8 mouse cellular contexts compared by ENCODE assay signal in the genomic region with DNA sequence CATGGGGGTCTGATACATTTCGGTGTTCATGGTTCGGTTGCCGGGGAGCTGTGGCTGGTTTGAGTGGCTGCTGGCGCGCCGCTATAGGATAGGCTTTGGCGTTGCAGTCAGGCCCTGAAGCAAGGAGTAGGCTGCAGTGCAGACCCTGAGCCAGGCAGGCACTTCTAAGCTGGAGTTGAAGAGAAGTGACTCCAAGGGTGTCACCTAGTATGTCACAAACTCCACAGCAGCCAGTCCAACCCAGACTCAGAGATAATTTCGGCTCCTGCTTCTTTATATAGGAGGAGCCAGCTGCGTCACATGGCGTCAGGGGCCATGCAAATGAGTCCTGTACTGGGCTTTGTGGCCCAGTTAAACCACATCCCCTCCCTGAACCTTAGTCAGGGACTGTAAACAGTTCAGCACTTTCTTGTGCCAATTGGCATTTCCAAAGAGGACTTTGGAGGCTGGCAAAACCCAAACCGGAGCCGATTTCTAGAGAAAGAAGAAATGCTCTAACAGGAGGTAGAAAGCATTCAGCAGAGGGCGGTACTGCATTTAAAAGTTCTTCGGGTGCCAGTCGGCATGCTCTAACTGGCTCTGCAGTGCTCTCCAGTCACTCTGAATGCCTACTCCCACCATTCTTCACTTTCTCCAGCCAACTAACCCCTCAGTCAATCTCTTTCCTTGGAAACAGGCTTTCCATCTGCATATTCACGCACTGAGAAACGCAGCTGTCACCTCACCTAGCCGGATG. TPM values are rescaled to one million over a fixed set of nuclear protein-coding genes. Genes with fewer than 3 reads are reported as not detected.
A peak's percentile ranks its signal among the peaks of the same experiment; 100 is the strongest.
DNase-seq lines count a peak whose midpoint lies in the region; ATAC-seq and TF ChIP-seq lines count a peak whose summit lies in the region.

No protein-coding gene starts in this region.

- H3K79me2 ChIP-seq in heart, adult 2 months (replicated peaks; ENCODE audit: control insufficient read depth, insufficient read depth, low read length): no peaks in the 10 kb centered on the region

- H3K9me3 ChIP-seq in embryonic facial prominence, embryonic 13.5 days: no peaks in the 10 kb centered on the region
- H3K9me3 ChIP-seq in limb, embryonic 13.5 days: no peaks in the 10 kb centered on the region
- H3K9me3 ChIP-seq in midbrain, embryonic 15.5 days: no peaks in the 10 kb centered on the region

- TF ChIP-seq EP300 in heart, adult 2 months (IDR thresholded peaks at IDR 0.05; ENCODE audit: insufficient read depth, low read depth, low read length): peak; percentile 81

- H3K4me3 ChIP-seq in embryonic facial prominence, embryonic 13.5 days: peak overlapping the region; percentile 52
- peak overlapping the region; percentile 75 for H3K4me3 ChIP-seq in heart, adult 2 months
- peak overlapping the region; percentile 51 for H3K4me3 ChIP-seq in limb, embryonic 13.5 days
- peak overlapping the region; percentile 45 for H3K4me3 ChIP-seq in midbrain, embryonic 15.5 days

- H3K36me3 ChIP-seq in embryonic facial prominence, embryonic 13.5 days: 0 out of 2 replicates have a peak, but pooled peaks cover 9% of the 10 kb centered on the region
- H3K36me3 ChIP-seq in heart, adult 2 months (ENCODE audit: control insufficient read depth, insufficient read depth, low read length): peaks cover 30% of the 10 kb centered on the region
- peaks cover 10% of the 10 kb centered on the region; the same call in 1 of the 2 replicates for H3K36me3 ChIP-seq in limb, embryonic 13.5 days
- no peaks in the 10 kb centered on the region for H3K36me3 ChIP-seq in midbrain, embryonic 15.5 days (replicated peaks)

- peak; percentile 75 for ATAC-seq in embryonic facial prominence, embryonic 13.5 days (ENCODE audit: insufficient number of reproducible peaks, insufficient read depth, low FRiP score, low TSS enrichment, low read depth)
- peak; percentile 89 for ATAC-seq in limb, embryonic 13.5 days (ENCODE audit: low FRiP score, low read depth)
- peak; percentile 89 for ATAC-seq in midbrain, embryonic 15.5 days (replicated peaks)

- TF ChIP-seq CTCF in heart, adult 2 months (IDR thresholded peaks at IDR 0.05): peak; percentile 57

- H3K4me1 ChIP-seq in embryonic facial prominence, embryonic 13.5 days: peaks cover 12% of the 10 kb centered on the region
- peaks cover 12% of the 10 kb centered on the region for H3K4me1 ChIP-seq in heart, adult 2 months (ENCODE audit: control insufficient read depth, insufficient read depth, low read length)
- peaks cover 11% of the 10 kb centered on the region; the same call in 1 of the 2 replicates for H3K4me1 ChIP-seq in limb, embryonic 13.5 days
- peaks cover 11% of the 10 kb centered on the region; the same call in 1 of the 2 replicates for H3K4me1 ChIP-seq in midbrain, embryonic 15.5 days

- H3K9ac ChIP-seq in embryonic facial prominence, embryonic 13.5 days: peak overlapping the region; percentile 76
- H3K9ac ChIP-seq in heart, adult 2 months (ENCODE audit: low read depth, low read length): peak overlapping the region; percentile 96
- H3K9ac ChIP-seq in limb, embryonic 13.5 days: peak overlapping the region; percentile 74
- peak overlapping the region; percentile 56 for H3K9ac ChIP-seq in midbrain, embryonic 15.5 days

- H3K4me2 ChIP-seq in embryonic facial prominence, embryonic 13.5 days: peak overlapping the region; percentile 63
- H3K4me2 ChIP-seq in limb, embryonic 13.5 days (replicated peaks): peak overlapping the region; percentile 69
- H3K4me2 ChIP-seq in midbrain, embryonic 15.5 days: peak overlapping the region; percentile 65

- DNase-seq in 3T3-L1 (ENCODE audit: low read depth, low spot score): peak; percentile 83
- peak; percentile 79 to 83 for DNase-seq in adrenal gland, postnatal 36 days
- peak; percentile 87 to 90 for DNase-seq in heart, adult 2 months
- peak; percentile 88 to 90 for DNase-seq in kidney, adult 8-10 months
- DNase-seq in spleen, postnatal 10 days (ENCODE audit: low spot score in 2 of 2): peak; percentile 70 to 77

- peak; percentile 99 for TF ChIP-seq POLR2A in heart, adult 2 months (IDR thresholded peaks at IDR 0.05; ENCODE audit: insufficient read depth, low read depth, low read length)

- intact Hi-C loops in heart, adult 2 months (cut with DNase I): loop anchor here (1.0 to 2.0 kb wide), 2 partner anchors 22 to 39 kb away; no protein-coding TSS in a partner anchor

- peaks cover 61% of the 10 kb centered on the region for H3K27me3 ChIP-seq in embryonic facial prominence, embryonic 13.5 days
- H3K27me3 ChIP-seq in heart, adult 2 months (ENCODE audit: control insufficient read depth, insufficient read depth, low read length): no peaks in the 10 kb centered on the region
- peaks cover 77% of the 10 kb centered on the region for H3K27me3 ChIP-seq in limb, embryonic 13.5 days
- peaks cover 17% of the 10 kb centered on the region for H3K27me3 ChIP-seq in midbrain, embryonic 15.5 days (replicated peaks)

- peak overlapping the region; percentile 86 for H3K27ac ChIP-seq in embryonic facial prominence, embryonic 13.5 days
- H3K27ac ChIP-seq in heart, adult 2 months: peak overlapping the region; percentile 87
- peak overlapping the region; percentile 87 for H3K27ac ChIP-seq in limb, embryonic 13.5 days
- H3K27ac ChIP-seq in midbrain, embryonic 15.5 days: peak overlapping the region; percentile 81

- 27% methylated on average over 18 of the region's 18 CpGs for WGBS in embryonic facial prominence, embryonic 13.5 days
- WGBS in heart, adult 2 months: 27% methylated on average over 18 of the region's 18 CpGs
- WGBS in limb, embryonic 13.5 days: 25% methylated on average over 18 of the region's 18 CpGs
- 28% methylated on average over 18 of the region's 18 CpGs for WGBS in midbrain, embryonic 15.5 days

RNA-seq across cellular contexts. Expression of a gene that starts 57.4 kb away (rescaled TPM):
- 100 to 1,000 TPM; 118 to 142 TPM for total RNA-seq in adrenal gland, postnatal 36 days (2021)
- 105 and 120 TPM in 2 replicates for polyA plus RNA-seq in embryonic facial prominence, embryonic 13.5 days (2015; fragmentation: Nextera tagmentation; extraction: Ambion mirVana)
- 100 to 1,000 TPM; 140 to 205 TPM for total RNA-seq in heart, adult 2 months (2021)
- polyA plus RNA-seq in heart, adult 2 months (2012; rRNA removed): 108 and 133 TPM in 2 replicates
- polyA plus RNA-seq in limb, embryonic 13.5 days (2015; fragmentation: Nextera tagmentation; extraction: Ambion mirVana): 109 and 114 TPM in 2 replicates
- 123 TPM in 2 replicates for polyA plus RNA-seq in midbrain, embryonic 15.5 days (2015; fragmentation: Nextera tagmentation; extraction: Ambion mirVana)

Comparison
In these comparisons a context has a peak if more than half of its experiments do, and no peak if none do; other contexts are left out.
1. Peak in every context shown above with its lines: DNase-seq, ATAC-seq, H3K4me3 ChIP-seq and H3K27ac ChIP-seq.